In genomic region chr6:56796668-56797141, GRCm38 (mm10) we compare ENCODE assay signal across 8 mouse cellular contexts. TPM values are rescaled to one million over a fixed set of nuclear protein-coding genes. Genes with fewer than 3 reads are reported as not detected.
A peak's percentile ranks its signal among the peaks of the same experiment; 100 is the strongest.
DNase-seq lines count a peak whose midpoint lies in the region; ATAC-seq and TF ChIP-seq lines count a peak whose summit lies in the region.

No protein-coding gene starts in this region.

- peak; percentile 49 for ATAC-seq in Patski
- no peak for ATAC-seq in embryonic facial prominence, embryonic 12.5 days (ENCODE audit: insufficient number of reproducible peaks, insufficient read depth, low FRiP score, low TSS enrichment)
- ATAC-seq in heart, embryonic 16.5 days (replicated peaks; ENCODE audit: extremely low read depth, insufficient read depth, low FRiP score), result 0 out of 2 replicates have a peak, but pooled peaks have one; percentile 14
- ATAC-seq in megakaryocyte, adult 5-6 weeks (ENCODE audit: poor library complexity, severe bottlenecking), result peak; percentile 47

- peak overlapping the region; percentile 71 for H3K4me2 ChIP-seq in embryonic facial prominence, embryonic 12.5 days (replicated peaks)
- H3K4me2 ChIP-seq in heart, embryonic 16.5 days (ENCODE audit: low read depth, low read length), result peak overlapping the region; percentile 80

- H3K4me1 ChIP-seq in embryonic facial prominence, embryonic 12.5 days, result peaks cover 12% of the 10 kb centered on the region
- peaks cover 26% of the 10 kb centered on the region for H3K4me1 ChIP-seq in heart, embryonic 16.5 days (ENCODE audit: control insufficient read depth, insufficient read depth, low read length)

- H3K27ac ChIP-seq in embryonic facial prominence, embryonic 12.5 days, result peak overlapping the region; percentile 99
- peak overlapping the region; percentile 100 for H3K27ac ChIP-seq in heart, embryonic 16.5 days (ENCODE audit: low read length)

- in situ Hi-C loops in Patski (cut with MboI; ENCODE audit: low pct_unique_long_range_greater_than_20kb), result no loop called here

- no peaks in the 10 kb centered on the region for H3K36me3 ChIP-seq in embryonic facial prominence, embryonic 12.5 days
- no peaks in the 10 kb centered on the region for H3K36me3 ChIP-seq in heart, embryonic 16.5 days (ENCODE audit: control insufficient read depth, insufficient read depth)

- H3K4me3 ChIP-seq in embryonic facial prominence, embryonic 12.5 days, result peak overlapping the region; percentile 82
- H3K4me3 ChIP-seq in heart, embryonic 16.5 days (ENCODE audit: low read length), result peak overlapping the region; percentile 92

- CTCF ChIA-PET in Patski (lab: Charles Lee), result interaction anchor here (1.1 kb wide), 1 partner anchor 13 kb away, joined by 4 read pairs; no protein-coding TSS in a partner anchor

- POLR2A ChIA-PET in Patski (lab: Charles Lee), result interaction anchor here (0.9 to 1.3 kb wide), 2 partner anchors 35 to 81 kb away, joined by 3 read pairs; partner anchors contain the start of gene Fkbp9

- H3K9ac ChIP-seq in embryonic facial prominence, embryonic 12.5 days, result peak overlapping the region; percentile 86
- H3K9ac ChIP-seq in heart, embryonic 16.5 days (ENCODE audit: low read length), result peak overlapping the region; percentile 99

- WGBS in embryonic facial prominence, embryonic 12.5 days, result 1% methylated on average over 16 of the region's 16 CpGs
- 0% methylated on average over 16 of the region's 16 CpGs for WGBS in heart, embryonic 16.5 days

- DNase-seq in cerebellum, adult 8-10 months, result peak; percentile 27
- DNase-seq in cerebellum, postnatal 4 days (ENCODE audit: low spot score in 2 of 2), result no peak
- DNase-seq in Patski (ENCODE audit: low read depth, low spot score), result no peak
- peak; percentile 47 to 59 for DNase-seq in kidney, postnatal 36 days
- peak; percentile 32 for DNase-seq in right cerebral cortex, postnatal 4 days

- no peaks in the 10 kb centered on the region for H3K9me3 ChIP-seq in embryonic facial prominence, embryonic 12.5 days
- H3K9me3 ChIP-seq in heart, embryonic 16.5 days (replicated peaks; ENCODE audit: control insufficient read depth, low read length), result no peaks in the 10 kb centered on the region

- no peak for TF ChIP-seq CTCF in Patski (IDR thresholded peaks at IDR 0.05)

- no peaks in the 10 kb centered on the region for H3K27me3 ChIP-seq in Patski
- H3K27me3 ChIP-seq in embryonic facial prominence, embryonic 12.5 days, result no peaks in the 10 kb centered on the region
- no peaks in the 10 kb centered on the region for H3K27me3 ChIP-seq in heart, embryonic 16.5 days (ENCODE audit: control insufficient read depth, insufficient read depth, low read length)

RNA-seq across cellular contexts. Expression of gene Kbtbd2, which starts 0.9 kb away (rescaled TPM):
- polyA plus RNA-seq in Patski (2021), result 27.7 TPM
- polyA plus RNA-seq in embryonic facial prominence, embryonic 12.5 days (2016; fragmentation: Nextera tagmentation; extraction: Ambion mirVana), result 44.8 and 45.6 TPM in 2 replicates
- 27.6 and 32.6 TPM in 2 replicates for polyA plus RNA-seq in heart, embryonic 16.5 days (2015; fragmentation: Nextera tagmentation; extraction: Ambion mirVana)
- 36.8 and 40.0 TPM in 2 replicates for total RNA-seq in megakaryocyte, adult 5-6 weeks (2015)
- total RNA-seq in megakaryocyte, adult 5-6 weeks (2017), result 36.1 and 37.0 TPM in 2 replicates

RNA-seq across cellular contexts. Expression of gene Fkbp9, which starts 35.2 kb away (rescaled TPM):
- 169 TPM for polyA plus RNA-seq in Patski (2021)
- polyA plus RNA-seq in embryonic facial prominence, embryonic 12.5 days (2016; fragmentation: Nextera tagmentation; extraction: Ambion mirVana), result 130 and 135 TPM in 2 replicates
- 138 and 143 TPM in 2 replicates for polyA plus RNA-seq in heart, embryonic 16.5 days (2015; fragmentation: Nextera tagmentation; extraction: Ambion mirVana)
- total RNA-seq in megakaryocyte, adult 5-6 weeks (2015), result 0.20 and 0.91 TPM in 2 replicates
- 0.73 and 1.2 TPM in 2 replicates for total RNA-seq in megakaryocyte, adult 5-6 weeks (2017)

Comparison
In these comparisons a context has a peak if more than half of its experiments do, and no peak if none do; other contexts are left out.
1. DNase-seq: peak in cerebellum, adult 8-10 months (single experiment), kidney, postnatal 36 days (2 of 2) and right cerebral cortex, postnatal 4 days (single experiment); none in cerebellum, postnatal 4 days (0 of 2) and Patski (single experiment).